Mouse (Mus musculus): Measurements from ENCODE around the gene Gm14305.
"Not testable (repeated sequence)": the region's sequence is repeated elsewhere in the genome, so short reads cannot be mapped to it uniquely, and the experiment has no call there.

- not testable (repeated sequence) for TF ChIP-seq CTCF (IDR thresholded peaks at IDR 0.05; ENCODE audit: extremely low read depth, insufficient read depth, insufficient read length, insufficient replicate concordance); POLR2A (IDR thresholded peaks at IDR 0.05; ENCODE audit: low read depth, low read length)
Measured at GRCm38 (mm10) chr2:176670222-176670621, 37.9 kb upstream of the Gm14305 start, which contains the start of gene Zfp973.

Measured in spleen, adult 2 months (tissue).